Mouse (Mus musculus): ENCODE measurements around the gene Map3k12. TPM values are rescaled to one million over a fixed set of nuclear protein-coding genes. Genes with fewer than 3 reads are reported as not detected.
A peak's percentile ranks its signal among the peaks of the same experiment; 100 is the strongest.

Gene Map3k12
- 10 to 100 TPM in 1 of 2 experiments, 1 to 10 TPM in 1; 5.2 to 15.1 TPM for total RNA-seq (2021)
- 10.6 and 12.0 TPM in 2 replicates for polyA plus RNA-seq (2012; rRNA removed)
- long read RNA-seq, full-length matches to known transcripts: 6 of 17 reads
- long read RNA-seq, partial matches to known transcripts: 1 of 17 reads
- long read RNA-seq, other reads (novel, unspliced or antisense): 10 of 17 reads

- DNase-seq: peak; percentile 88
These were observed at the start of gene Map3k12 for GRCm38 (mm10) chr15:102516728-102517404. Gene Map3k12, minus strand, starts transcription at chr15:102517064.

GRCm38 (mm10) chr15:102563681-102564080 lies 46.8 kb upstream of the Map3k12 start:
- DNase-seq: no peak

GRCm38 (mm10) chr15:102563061-102563460 lies 46.2 kb upstream of the Map3k12 start:
- no peak for DNase-seq

GRCm38 (mm10) chr15:102562491-102562890 lies 45.6 kb upstream of the Map3k12 start:
- no peak for DNase-seq

- DNase-seq: no peak
These were observed 40.7 kb upstream of the Map3k12 start for GRCm38 (mm10) chr15:102557580-102557979.

- DNase-seq: no peak
These were observed 38.7 kb upstream of the Map3k12 start for GRCm38 (mm10) chr15:102555581-102555980.

GRCm38 (mm10) chr15:102552599-102552998 lies 35.7 kb upstream of the Map3k12 start:
- DNase-seq: no peak

- DNase-seq: no peak
These were observed 30.6 kb upstream of the Map3k12 start for GRCm38 (mm10) chr15:102547478-102547877.

- peak; percentile 60 for DNase-seq
These were observed 30.0 kb upstream of the Map3k12 start for GRCm38 (mm10) chr15:102546677-102547427.

GRCm38 (mm10) chr15:102546246-102546645 lies 29.4 kb upstream of the Map3k12 start:
- no peak for DNase-seq

- DNase-seq: no peak
These were observed 27.9 kb upstream of the Map3k12 start for GRCm38 (mm10) chr15:102544801-102545200.

- DNase-seq: no peak
These were observed 17.1 kb upstream of the Map3k12 start for GRCm38 (mm10) chr15:102533926-102534325.

- no peak for DNase-seq
These were observed 15.4 kb upstream of the Map3k12 start for GRCm38 (mm10) chr15:102532106-102532900.

- DNase-seq: no peak
These were observed 14.7 kb upstream of the Map3k12 start for GRCm38 (mm10) chr15:102531586-102531985.

GRCm38 (mm10) chr15:102530566-102530965 lies 13.7 kb upstream of the Map3k12 start:
- no peak for DNase-seq

GRCm38 (mm10) chr15:102528396-102528795 lies 11.5 kb upstream of the Map3k12 start:
- no peak for DNase-seq

GRCm38 (mm10) chr15:102527936-102528335 lies 11.1 kb upstream of the Map3k12 start:
- DNase-seq: no peak

GRCm38 (mm10) chr15:102526111-102527002 lies 9.5 kb upstream of the Map3k12 start:
- DNase-seq: no peak

GRCm38 (mm10) chr15:102524892-102525485 lies 8.1 kb upstream of the Map3k12 start, which contains the start of gene Npff:
Gene Npff, minus strand, starts transcription at chr15:102524942.
- DNase-seq: peak; percentile 68

- DNase-seq: no peak
These were observed 4.6 kb upstream of the Map3k12 start for GRCm38 (mm10) chr15:102521480-102521879.

GRCm38 (mm10) chr15:102520416-102520815 lies 3.6 kb upstream of the Map3k12 start:
- no peak for DNase-seq
